Mouse (Mus musculus): Measurements from ENCODE around the gene Tprkb. TPM values are rescaled to one million over a fixed set of nuclear protein-coding genes. Genes with fewer than 3 reads are reported as not detected.
"Not testable (repeated sequence)": the region's sequence is repeated elsewhere in the genome, so short reads cannot be mapped to it uniquely, and the experiment has no call there.

The Tprkb gene
- total and polyA plus RNA-seq, 3 experiments = 11.0 to 14.1 (median 12.2) TPM

DNA sequence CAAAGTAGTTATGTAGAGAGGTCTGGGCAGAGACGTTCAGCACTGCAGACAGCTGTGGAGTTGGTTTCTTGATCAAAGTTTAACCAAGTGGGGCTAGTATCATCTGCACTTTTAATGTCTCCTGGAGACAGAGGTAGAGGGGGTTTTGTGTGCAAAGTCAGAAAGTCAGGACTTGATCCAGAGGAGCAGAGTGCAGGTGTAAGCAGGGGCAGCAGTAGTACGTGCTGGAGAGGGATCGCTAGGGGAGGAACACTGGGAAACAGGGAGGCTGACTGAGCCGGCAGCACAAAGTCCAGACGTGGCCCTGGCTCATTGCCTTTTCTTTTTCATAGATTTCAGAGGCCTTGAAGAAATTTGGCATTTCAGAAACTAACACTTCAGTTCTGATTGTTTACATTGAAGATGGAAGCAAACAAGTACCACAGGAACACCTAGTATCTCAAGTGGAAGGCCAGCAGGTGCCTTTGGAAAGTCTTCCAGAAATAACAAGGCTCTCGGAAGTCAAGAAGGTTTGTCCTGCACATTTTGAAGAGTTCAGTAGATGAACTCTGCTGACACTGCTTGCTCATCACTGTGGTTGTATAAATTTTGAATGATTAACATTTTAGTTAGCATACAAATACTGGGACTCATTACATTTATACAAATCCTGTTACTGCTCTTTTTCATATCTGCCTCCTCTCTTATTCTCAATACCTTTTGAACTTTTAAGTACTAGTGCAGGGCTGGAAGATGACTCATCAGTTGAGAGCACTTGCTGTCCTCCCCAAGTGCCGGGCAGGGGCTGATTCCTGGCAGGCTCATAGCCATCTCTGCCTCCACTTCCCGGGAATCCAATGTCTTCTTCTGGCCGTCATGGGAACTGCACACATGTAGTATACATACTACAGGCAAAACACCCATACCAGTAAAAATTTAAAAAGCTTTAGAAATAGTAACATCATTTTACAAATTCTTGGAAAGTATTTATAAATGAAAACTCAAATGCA, 16.1 kb downstream of the Tprkb start:
- H3K36me3 ChIP-seq (ENCODE audit: control insufficient read depth, insufficient read depth, low read length) = no peaks in the 10 kb centered on the region; the same call in 1 of the 2 replicates
- WGBS = 87% methylated on average over 9 of the region's 9 CpGs

GRCm38 (mm10) chr6:85929312-85929711, 17.6 kb downstream of the Tprkb start:
- intact Hi-C loops (cut with DNase I) = no loop called here
- no peak overlapping the region for H3K27ac ChIP-seq
- 72% methylated on average over 1 of the region's 1 CpGs for WGBS
- H3K9ac ChIP-seq (ENCODE audit: low read depth, low read length) = no peak overlapping the region
- no peaks in the 10 kb centered on the region for H3K27me3 ChIP-seq (ENCODE audit: control insufficient read depth, insufficient read depth, low read length)
- H3K4me1 ChIP-seq (ENCODE audit: control insufficient read depth, insufficient read depth, low read length) = no peaks in the 10 kb centered on the region
- no peaks in the 10 kb centered on the region for H3K79me2 ChIP-seq (replicated peaks; ENCODE audit: control insufficient read depth, insufficient read depth, low read length)
- no peaks in the 10 kb centered on the region; the same call in 1 of the 2 replicates for H3K36me3 ChIP-seq (ENCODE audit: control insufficient read depth, insufficient read depth, low read length)
- H3K4me3 ChIP-seq = no peak overlapping the region
- TF ChIP-seq EP300 (IDR thresholded peaks at IDR 0.05; ENCODE audit: insufficient read depth, low read depth, low read length) (no peak), POLR2A (IDR thresholded peaks at IDR 0.05; ENCODE audit: insufficient read depth, low read depth, low read length) (no peak), CTCF (IDR thresholded peaks at IDR 0.05) (no peak)
- DNase-seq = no peak

More for the DNA sequence above, 16.1 kb downstream of the Tprkb start:
- no peak overlapping the region for H3K27ac ChIP-seq
- H3K79me2 ChIP-seq (replicated peaks; ENCODE audit: control insufficient read depth, insufficient read depth, low read length) = no peaks in the 10 kb centered on the region
- TF ChIP-seq CTCF (IDR thresholded peaks at IDR 0.05) (no peak), POLR2A (IDR thresholded peaks at IDR 0.05; ENCODE audit: insufficient read depth, low read depth, low read length) (no peak)
- DNase-seq = no peak
- no peaks in the 10 kb centered on the region for H3K4me1 ChIP-seq (ENCODE audit: control insufficient read depth, insufficient read depth, low read length)
- intact Hi-C loops (cut with DNase I) = no loop called here
- H3K9ac ChIP-seq (ENCODE audit: low read depth, low read length) = no peak overlapping the region
- H3K27me3 ChIP-seq (ENCODE audit: control insufficient read depth, insufficient read depth, low read length) = no peaks in the 10 kb centered on the region
- no peak overlapping the region for H3K4me3 ChIP-seq

- intact Hi-C loops (cut with DNase I) = no loop called here
- Histone ChIP-seq H3K9ac (ENCODE audit: low read depth, low read length) (no peak overlapping the region), H3K36me3 (ENCODE audit: control insufficient read depth, insufficient read depth, low read length) (no peaks in the 10 kb centered on the region), H3K4me1 (ENCODE audit: control insufficient read depth, insufficient read depth, low read length) (peaks cover 5% of the 10 kb centered on the region), H3K79me2 (replicated peaks; ENCODE audit: control insufficient read depth, insufficient read depth, low read length) (no peaks in the 10 kb centered on the region), H3K27me3 (ENCODE audit: control insufficient read depth, insufficient read depth, low read length) (no peaks in the 10 kb centered on the region), H3K27ac (no peak overlapping the region), H3K4me3 (no peak overlapping the region)
- 72% methylated on average over 8 of the region's 8 CpGs for WGBS
- TF ChIP-seq EP300 (IDR thresholded peaks at IDR 0.05; ENCODE audit: insufficient read depth, low read depth, low read length) (no peak), CTCF (IDR thresholded peaks at IDR 0.05) (no peak), POLR2A (IDR thresholded peaks at IDR 0.05; ENCODE audit: insufficient read depth, low read depth, low read length) (no peak)
- no peak for DNase-seq
Measured at GRCm38 (mm10) chr6:85934047-85934446, 22.4 kb downstream of the Tprkb start.

GRCm38 (mm10) chr6:85935646-85936045, 24.0 kb downstream of the Tprkb start:
- Histone ChIP-seq H3K27me3 (ENCODE audit: control insufficient read depth, insufficient read depth, low read length) (no peaks in the 10 kb centered on the region), H3K36me3 (ENCODE audit: control insufficient read depth, insufficient read depth, low read length) (no peaks in the 10 kb centered on the region), H3K4me3 (no peak overlapping the region), H3K9ac (ENCODE audit: low read depth, low read length) (no peak overlapping the region), H3K79me2 (replicated peaks; ENCODE audit: control insufficient read depth, insufficient read depth, low read length) (no peaks in the 10 kb centered on the region), H3K4me1 (ENCODE audit: control insufficient read depth, insufficient read depth, low read length) (peaks cover 5% of the 10 kb centered on the region), H3K27ac (no peak overlapping the region)
- TF ChIP-seq CTCF (IDR thresholded peaks at IDR 0.05) (no peak), EP300 (IDR thresholded peaks at IDR 0.05; ENCODE audit: insufficient read depth, low read depth, low read length) (no peak), POLR2A (IDR thresholded peaks at IDR 0.05; ENCODE audit: insufficient read depth, low read depth, low read length) (no peak)
- DNase-seq = no peak
- 70% methylated on average over 3 of the region's 3 CpGs for WGBS
- intact Hi-C loops (cut with DNase I) = loop anchor here (1.0 to 2.0 kb wide), 2 partner anchors 69 to 74 kb away; no protein-coding TSS in a partner anchor

GRCm38 (mm10) chr6:85936508-85937465, 25.1 kb downstream of the Tprkb start:
- H3K4me1 ChIP-seq (ENCODE audit: control insufficient read depth, insufficient read depth, low read length); H3K79me2 ChIP-seq (replicated peaks; ENCODE audit: control insufficient read depth, insufficient read depth, low read length); H3K36me3 ChIP-seq (ENCODE audit: control insufficient read depth, insufficient read depth, low read length); H3K27me3 ChIP-seq (ENCODE audit: control insufficient read depth, insufficient read depth, low read length): not testable (repeated sequence)
- 1% methylated on average over 50 of the region's 50 CpGs for WGBS
- DNase-seq = peak; percentile 91
- H3K9ac ChIP-seq (ENCODE audit: low read depth, low read length) = peak overlapping the region; percentile 66
- TF ChIP-seq CTCF (IDR thresholded peaks at IDR 0.05) (peak; percentile 79), EP300 (IDR thresholded peaks at IDR 0.05; ENCODE audit: insufficient read depth, low read depth, low read length) (peak; percentile 45; the same call in 1 of the 2 replicates), POLR2A (IDR thresholded peaks at IDR 0.05; ENCODE audit: insufficient read depth, low read depth, low read length) (peak; percentile 89)
- H3K4me3 ChIP-seq = peak overlapping the region; percentile 53
- intact Hi-C loops (cut with DNase I) = loop anchor here (1.0 to 2.0 kb wide), 3 partner anchors 25 to 73 kb away; partner anchors contain the start of gene Dusp11
- peak overlapping the region; percentile 80 for H3K27ac ChIP-seq
